Mouse (Mus musculus) forebrain, embryonic 12.5 days (tissue): ENCODE data around the gene Ncf1. TPM values are rescaled to one million over a fixed set of nuclear protein-coding genes. Genes with fewer than 3 reads are reported as not detected.

ENCODE experiments used
- ATAC-seq: fragments of 200-750 bp; cut with Nextera tagmentation; 2 replicates; pipeline ENCODE4 v1.8.0; 2017; ENCODE audit warnings: moderate TSS enrichment; ENCODE audit not compliant: low FRiP score
- H3K27ac ChIP-seq: fragments of 300-500 bp; sonication (generic); 2 replicates; pipeline ENCODE4 v1.5.1; 2016; ENCODE audit warnings: mild to moderate bottlenecking
- H3K27me3 ChIP-seq: fragments of 300-500 bp; sonication (generic); 2 replicates; pipeline ENCODE4 v1.6.1; 2016; ENCODE audit warnings: mild to moderate bottlenecking
- H3K36me3 ChIP-seq: fragments of 300-500 bp; sonication (generic); replicated peaks from 2 replicates; pipeline ENCODE4 v1.6.1; 2016; ENCODE audit warnings: mild to moderate bottlenecking
- H3K4me1 ChIP-seq: fragments of 300-500 bp; sonication (generic); 2 replicates; pipeline ENCODE4 v1.6.1; 2016
- H3K4me2 ChIP-seq: fragments of 300-500 bp; sonication (generic); 2 replicates; pipeline ENCODE4 v1.6.1; 2016; ENCODE audit warnings: mild to moderate bottlenecking, moderate library complexity
- H3K4me3 ChIP-seq: fragments of 300-500 bp; sonication (generic); replicated peaks from 2 replicates; pipeline ENCODE4 v1.5.1; 2016; ENCODE audit warnings: mild to moderate bottlenecking
- H3K9ac ChIP-seq: fragments of 300-500 bp; sonication (generic); 2 replicates; pipeline ENCODE4 v1.6.1; 2016; ENCODE audit warnings: mild to moderate bottlenecking
- H3K9me3 ChIP-seq: fragments of 300-500 bp; sonication (generic); 2 replicates; pipeline ENCODE4 v1.6.1; 2016
- WGBS: fragments of 180-500 bp; shearing (Covaris S2); methylation state at CpG from one replicate; pipeline ENCODE4 v1.1.7; 2016; 5-methylcytosine and 5-hydroxymethylcytosine counted together
- polyA plus RNA-seq: library from polyadenylated mRNA; unstranded; fragments of >200 nt; fragmentation: Nextera tagmentation; extraction: Ambion mirVana; gene quantifications from 2 replicates; pipeline ENCODE4 v1.2.1, GENCODE M21; 2016

Gene Ncf1
- polyA plus RNA-seq, 1 experiment from 2014 or later: 1.4 TPM

DNA sequence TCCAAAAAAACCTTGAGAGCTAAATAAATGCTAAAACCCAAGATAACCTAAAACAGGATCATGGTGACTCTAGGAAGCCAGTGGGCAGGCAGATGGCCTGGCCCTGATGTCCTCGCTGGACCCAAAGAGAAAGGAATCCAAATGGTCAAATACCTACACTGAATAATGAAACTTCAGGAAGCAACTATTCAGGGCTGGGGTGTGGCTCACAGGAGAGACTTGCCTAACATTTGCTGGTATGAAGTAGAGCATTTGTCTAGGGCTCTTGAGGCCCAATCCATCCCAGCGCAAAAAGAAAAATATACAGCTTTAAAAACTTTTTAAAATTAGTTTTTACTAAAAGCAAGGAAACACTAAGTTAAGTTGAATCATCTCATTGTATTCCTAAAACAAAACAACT is 29.5 kb upstream of the Ncf1 start:
- H3K4me3 ChIP-seq: no peak overlapping the region
- H3K36me3 ChIP-seq: peaks cover 96% of the 10 kb centered on the region
- H3K4me2 ChIP-seq: no peak overlapping the region
- no peaks in the 10 kb centered on the region for H3K4me1 ChIP-seq
- no peak overlapping the region for H3K27ac ChIP-seq
- ATAC-seq: no peak
- H3K9me3 ChIP-seq: no peaks in the 10 kb centered on the region
- H3K9ac ChIP-seq: no peak overlapping the region
- 99% methylated on average over 2 of the region's 2 CpGs for WGBS
- H3K27me3 ChIP-seq: no peaks in the 10 kb centered on the region

DNA sequence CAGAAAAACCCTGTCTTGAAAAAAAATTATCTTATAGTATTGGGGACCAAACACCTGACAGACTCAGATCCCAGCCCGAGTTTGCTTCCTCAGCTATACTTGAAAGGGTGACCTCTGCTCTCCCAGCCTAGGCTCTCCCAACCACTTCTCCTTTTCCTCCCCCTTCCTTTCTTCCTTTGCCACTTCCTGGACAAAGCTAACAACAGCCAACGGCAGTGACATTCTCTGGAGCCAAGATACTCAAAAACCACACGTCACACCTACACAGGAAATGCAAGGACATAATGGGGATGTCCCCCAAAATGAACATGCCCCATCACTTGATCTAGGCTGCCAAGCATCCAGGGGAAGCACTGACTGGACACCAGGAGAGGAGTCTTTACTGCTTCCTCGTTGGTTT is 29.0 kb upstream of the Ncf1 start:
- Histone ChIP-seq H3K9me3 (no peaks in the 10 kb centered on the region), H3K27ac (no peak overlapping the region), H3K27me3 (no peaks in the 10 kb centered on the region), H3K36me3 (peaks cover 96% of the 10 kb centered on the region), H3K4me2 (no peak overlapping the region), H3K9ac (no peak overlapping the region), H3K4me3 (no peak overlapping the region), H3K4me1 (no peaks in the 10 kb centered on the region)
- 89% methylated on average over 4 of the region's 4 CpGs for WGBS
- no peak for ATAC-seq

DNA sequence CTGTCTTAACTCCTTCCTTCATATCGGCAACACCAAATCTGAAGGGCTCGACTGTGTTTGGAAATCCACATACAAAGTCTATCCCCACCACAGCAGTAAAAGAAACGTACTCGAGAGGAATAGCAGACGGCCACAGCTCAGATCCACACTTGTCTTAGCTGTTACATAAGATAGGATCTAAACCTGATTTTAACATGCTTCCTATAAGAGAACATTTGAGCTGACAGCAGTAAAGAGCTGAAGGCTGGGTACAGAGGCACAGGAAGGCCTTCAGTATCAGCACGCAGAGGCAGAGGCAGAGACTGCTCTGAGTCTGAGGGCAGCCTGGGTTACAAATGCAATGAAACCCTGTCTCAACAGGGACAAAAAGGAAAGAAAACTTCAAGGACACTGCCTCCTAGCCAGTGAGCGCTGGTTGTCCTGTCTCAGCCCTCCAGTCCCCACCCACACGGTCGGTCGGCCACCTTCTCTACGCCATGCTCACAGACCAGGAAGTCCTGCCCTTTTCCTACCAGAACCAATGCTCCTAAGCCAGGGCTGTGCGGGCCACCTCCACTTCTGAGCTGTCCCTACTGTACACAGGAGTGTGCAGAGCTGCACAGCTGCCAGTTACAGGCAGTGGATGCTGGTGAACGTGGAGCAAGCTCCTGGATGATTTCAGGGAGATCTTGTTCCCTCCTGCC is 28.1 kb upstream of the Ncf1 start:
- H3K4me1 ChIP-seq: no peaks in the 10 kb centered on the region
- WGBS: 94% methylated on average over 13 of the region's 13 CpGs
- no peak overlapping the region for H3K4me2 ChIP-seq
- no peaks in the 10 kb centered on the region for H3K9me3 ChIP-seq
- H3K36me3 ChIP-seq: peaks cover 96% of the 10 kb centered on the region
- no peak overlapping the region for H3K27ac ChIP-seq
- H3K27me3 ChIP-seq: no peaks in the 10 kb centered on the region
- H3K9ac ChIP-seq: no peak overlapping the region
- H3K4me3 ChIP-seq: no peak overlapping the region
- no peak for ATAC-seq

DNA sequence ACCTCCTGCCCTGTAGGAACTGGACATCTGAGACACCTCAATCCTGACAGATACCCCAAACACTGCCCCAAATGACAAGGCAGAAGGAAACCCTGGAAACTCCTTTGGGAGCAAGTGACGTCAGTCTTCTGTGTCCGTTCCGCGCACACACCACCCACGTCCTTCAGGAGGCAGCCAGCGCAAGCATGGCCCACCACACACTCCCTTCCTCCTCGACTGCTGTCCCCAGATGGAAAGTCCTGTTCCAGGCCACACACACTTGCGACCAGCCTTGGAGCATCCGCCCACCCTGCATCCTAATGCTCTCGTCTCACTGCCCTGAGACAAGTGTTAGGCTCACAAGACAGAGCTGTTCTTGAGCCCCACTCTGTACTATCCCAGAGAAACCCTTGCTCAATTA is 25.9 kb upstream of the Ncf1 start:
- ATAC-seq: no peak
- Histone ChIP-seq H3K9me3 (no peaks in the 10 kb centered on the region), H3K4me3 (no peak overlapping the region), H3K4me1 (no peaks in the 10 kb centered on the region), H3K27ac (no peak overlapping the region), H3K4me2 (no peak overlapping the region), H3K9ac (no peak overlapping the region), H3K27me3 (no peaks in the 10 kb centered on the region), H3K36me3 (peaks cover 96% of the 10 kb centered on the region)
- 91% methylated on average over 10 of the region's 10 CpGs for WGBS

DNA sequence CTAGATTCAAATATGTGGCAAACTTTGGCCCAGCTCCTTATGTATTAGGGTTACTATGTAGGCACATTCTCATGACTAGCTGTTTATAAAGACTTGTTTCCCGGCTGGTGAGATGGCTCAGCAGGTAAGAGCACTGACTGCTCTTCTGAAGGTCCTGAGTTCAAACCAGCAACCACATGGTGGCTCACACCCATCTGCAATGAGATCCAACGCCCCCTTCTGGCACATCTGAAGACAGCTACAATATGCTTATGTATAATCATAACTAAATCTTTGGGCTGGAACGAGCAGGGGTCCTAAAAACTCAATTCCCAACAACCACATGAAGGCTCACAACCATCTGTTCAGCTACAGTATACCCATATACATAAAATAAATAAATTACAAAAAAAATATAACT is 24.4 kb upstream of the Ncf1 start:
- Histone ChIP-seq H3K9ac (no peak overlapping the region), H3K9me3 (no peaks in the 10 kb centered on the region), H3K27ac (no peak overlapping the region), H3K4me1 (no peaks in the 10 kb centered on the region), H3K27me3 (no peaks in the 10 kb centered on the region), H3K4me3 (no peak overlapping the region), H3K36me3 (peaks cover 95% of the 10 kb centered on the region), H3K4me2 (no peak overlapping the region)
- WGBS: 78% methylated on average over 3 of the region's 3 CpGs
- no peak for ATAC-seq

DNA sequence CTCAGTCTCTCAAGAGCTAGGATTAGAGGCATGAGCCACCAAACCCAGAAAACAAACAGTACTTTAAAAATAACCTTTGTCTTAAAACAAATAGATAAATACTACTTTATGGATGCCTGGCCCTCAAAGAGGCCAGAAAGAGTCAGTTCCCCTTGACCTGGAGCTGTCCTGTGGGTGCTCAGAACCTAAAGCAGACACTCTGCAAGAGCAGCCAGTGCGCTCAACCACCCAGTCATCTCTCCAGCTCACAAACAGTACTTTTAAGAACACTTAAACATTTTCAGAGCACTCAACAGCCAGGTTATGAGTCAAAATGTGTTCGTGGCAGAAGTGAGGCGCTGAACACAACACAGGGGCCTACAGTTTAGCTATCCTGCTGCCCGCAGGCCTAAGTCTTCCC is 21.7 kb upstream of the Ncf1 start:
- H3K9ac ChIP-seq: no peak overlapping the region
- H3K4me2 ChIP-seq: no peak overlapping the region
- no peak overlapping the region for H3K4me3 ChIP-seq
- no peaks in the 10 kb centered on the region for H3K9me3 ChIP-seq
- WGBS: 99% methylated on average over 4 of the region's 4 CpGs
- no peak for ATAC-seq
- no peaks in the 10 kb centered on the region for H3K27me3 ChIP-seq
- no peak overlapping the region for H3K27ac ChIP-seq
- H3K36me3 ChIP-seq: peaks cover 98% of the 10 kb centered on the region
- H3K4me1 ChIP-seq: no peaks in the 10 kb centered on the region

DNA sequence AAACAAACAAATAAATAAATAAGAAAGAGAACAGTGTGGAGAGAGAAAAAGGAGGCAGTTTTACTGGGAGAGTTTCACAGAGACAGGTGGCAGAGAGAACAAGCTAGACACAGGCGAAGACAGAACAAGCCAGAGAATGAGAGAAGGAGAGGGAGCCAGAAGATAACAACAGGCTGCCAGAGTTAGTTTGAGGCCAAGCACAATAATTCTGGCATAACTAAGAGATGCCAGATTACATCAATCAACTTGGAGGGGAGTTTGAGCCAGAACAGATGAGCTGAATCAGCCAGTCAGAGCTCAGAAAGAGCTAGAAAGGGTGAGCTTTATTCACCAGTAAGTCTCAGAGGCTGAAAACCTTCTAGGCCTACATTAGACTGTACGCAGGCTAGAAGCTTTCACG is 21.2 kb upstream of the Ncf1 start:
- Histone ChIP-seq H3K27me3 (no peaks in the 10 kb centered on the region), H3K27ac (no peak overlapping the region), H3K36me3 (peaks cover 98% of the 10 kb centered on the region), H3K4me1 (no peaks in the 10 kb centered on the region), H3K9me3 (no peaks in the 10 kb centered on the region), H3K9ac (no peak overlapping the region), H3K4me2 (no peak overlapping the region), H3K4me3 (no peak overlapping the region)
- WGBS: 95% methylated on average over 3 of the region's 3 CpGs
- ATAC-seq: no peak

DNA sequence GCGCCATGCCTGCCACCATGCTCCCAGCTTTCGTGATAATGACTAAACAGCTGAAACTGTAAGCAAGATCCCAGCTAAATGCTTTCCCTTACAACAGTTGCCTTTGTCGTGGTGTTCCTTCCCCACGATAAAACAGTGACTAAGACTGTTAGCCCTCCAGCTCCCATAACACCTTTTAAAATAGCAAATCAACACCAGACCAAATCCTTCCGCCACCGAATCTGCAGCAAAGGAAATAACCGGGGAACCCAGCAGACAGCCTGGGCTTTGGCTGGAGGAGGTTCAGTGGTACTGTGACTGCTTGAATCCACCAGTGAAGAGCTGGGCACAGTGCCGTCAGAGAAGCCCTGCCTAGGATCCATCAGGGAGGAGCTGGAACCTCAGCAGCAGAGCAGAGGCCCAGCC is 19.8 kb upstream of the Ncf1 start:
- no peaks in the 10 kb centered on the region for H3K9me3 ChIP-seq
- no peak for ATAC-seq
- no peak overlapping the region for H3K4me3 ChIP-seq
- H3K9ac ChIP-seq: no peak overlapping the region
- H3K36me3 ChIP-seq: peaks cover 98% of the 10 kb centered on the region
- H3K4me1 ChIP-seq: no peaks in the 10 kb centered on the region
- 95% methylated on average over 8 of the region's 8 CpGs for WGBS
- no peak overlapping the region for H3K4me2 ChIP-seq
- no peak overlapping the region for H3K27ac ChIP-seq
- H3K27me3 ChIP-seq: no peaks in the 10 kb centered on the region

DNA sequence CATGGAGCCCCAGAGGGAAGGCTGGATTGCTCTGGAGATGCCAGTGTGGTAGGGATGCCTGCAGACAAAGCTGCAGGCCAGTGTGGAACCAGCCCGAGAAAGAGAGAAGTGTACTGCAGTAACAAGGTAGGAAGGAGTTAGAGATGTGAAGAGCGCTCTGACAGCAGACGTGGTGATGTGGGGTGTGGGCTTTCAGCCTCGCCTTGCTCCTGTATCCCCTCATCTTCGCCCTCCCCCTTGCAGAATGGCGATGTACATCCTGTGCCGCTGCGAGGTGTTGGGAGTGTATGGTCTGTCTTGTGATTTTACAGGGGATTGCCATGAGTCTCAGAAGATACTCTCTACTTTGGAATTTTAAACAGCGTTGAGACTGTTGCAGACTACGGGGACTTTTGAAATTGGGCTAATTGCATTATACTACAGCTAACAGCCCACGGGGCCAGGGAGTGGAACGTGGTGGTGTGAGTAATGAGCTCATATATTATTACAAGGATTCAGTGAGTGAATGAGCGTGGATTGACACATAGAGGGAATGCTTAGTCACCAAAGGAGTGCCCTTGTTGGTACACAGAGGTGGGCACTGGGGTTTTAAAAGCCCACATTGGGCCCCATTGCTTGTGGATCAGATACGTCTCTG is 19.3 kb upstream of the Ncf1 start:
- Histone ChIP-seq H3K27ac (no peak overlapping the region), H3K27me3 (no peaks in the 10 kb centered on the region), H3K4me2 (no peak overlapping the region), H3K4me3 (no peak overlapping the region), H3K36me3 (peaks cover 98% of the 10 kb centered on the region), H3K9ac (no peak overlapping the region), H3K9me3 (no peaks in the 10 kb centered on the region), H3K4me1 (no peaks in the 10 kb centered on the region)
- WGBS: 93% methylated on average over 14 of the region's 14 CpGs
- no peak for ATAC-seq

DNA sequence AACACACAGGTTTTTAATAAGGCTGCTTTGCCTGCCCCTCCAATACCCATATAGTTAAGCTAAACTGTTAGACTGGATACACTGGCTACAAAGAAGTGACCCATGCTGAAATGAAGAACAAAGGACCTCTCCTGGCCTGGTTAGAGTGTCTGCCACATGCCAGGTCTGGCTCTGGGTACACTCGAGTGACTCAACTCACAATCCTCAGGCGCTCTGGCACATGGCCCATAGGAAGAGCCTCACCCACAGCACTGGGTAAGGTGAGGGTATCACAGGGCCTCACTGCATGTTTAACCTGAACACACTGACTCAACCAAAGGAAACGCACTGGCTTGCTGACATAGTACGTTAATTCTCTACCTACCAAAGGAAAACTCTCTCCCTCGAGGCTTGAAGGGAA is 16.7 kb upstream of the Ncf1 start:
- H3K4me1 ChIP-seq: no peaks in the 10 kb centered on the region
- H3K27me3 ChIP-seq: no peaks in the 10 kb centered on the region
- WGBS: 92% methylated on average over 5 of the region's 5 CpGs
- ATAC-seq: no peak
- no peak overlapping the region for H3K27ac ChIP-seq
- peaks cover 98% of the 10 kb centered on the region for H3K36me3 ChIP-seq
- H3K4me3 ChIP-seq: no peak overlapping the region
- no peaks in the 10 kb centered on the region for H3K9me3 ChIP-seq
- H3K4me2 ChIP-seq: no peak overlapping the region
- no peak overlapping the region for H3K9ac ChIP-seq

DNA sequence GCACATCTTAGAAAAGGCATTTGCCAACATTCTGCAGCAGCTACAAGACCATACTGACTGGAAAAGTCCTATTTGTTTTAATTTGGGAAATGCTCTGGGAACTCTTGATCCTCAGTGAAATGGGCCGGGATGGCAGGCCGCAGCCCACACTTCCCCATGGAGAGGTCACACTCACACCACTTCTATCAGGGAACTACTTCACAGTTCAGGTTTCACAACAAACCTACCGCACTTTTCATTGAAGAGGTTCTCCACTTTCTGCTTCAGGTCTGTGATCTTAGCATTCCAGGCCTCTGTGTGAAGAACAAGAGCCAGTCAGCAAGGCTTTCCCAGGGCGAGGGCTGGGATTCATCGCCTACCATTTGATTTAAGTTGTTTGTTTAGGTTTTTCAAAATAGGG is 15.5 kb upstream of the Ncf1 start:
- H3K27me3 ChIP-seq: no peaks in the 10 kb centered on the region
- no peak overlapping the region for H3K27ac ChIP-seq
- 97% methylated on average over 5 of the region's 5 CpGs for WGBS
- no peak overlapping the region for H3K4me2 ChIP-seq
- no peaks in the 10 kb centered on the region for H3K4me1 ChIP-seq
- no peak overlapping the region for H3K4me3 ChIP-seq
- H3K9ac ChIP-seq: no peak overlapping the region
- ATAC-seq: no peak
- H3K36me3 ChIP-seq: peaks cover 100% of the 10 kb centered on the region
- no peaks in the 10 kb centered on the region for H3K9me3 ChIP-seq

DNA sequence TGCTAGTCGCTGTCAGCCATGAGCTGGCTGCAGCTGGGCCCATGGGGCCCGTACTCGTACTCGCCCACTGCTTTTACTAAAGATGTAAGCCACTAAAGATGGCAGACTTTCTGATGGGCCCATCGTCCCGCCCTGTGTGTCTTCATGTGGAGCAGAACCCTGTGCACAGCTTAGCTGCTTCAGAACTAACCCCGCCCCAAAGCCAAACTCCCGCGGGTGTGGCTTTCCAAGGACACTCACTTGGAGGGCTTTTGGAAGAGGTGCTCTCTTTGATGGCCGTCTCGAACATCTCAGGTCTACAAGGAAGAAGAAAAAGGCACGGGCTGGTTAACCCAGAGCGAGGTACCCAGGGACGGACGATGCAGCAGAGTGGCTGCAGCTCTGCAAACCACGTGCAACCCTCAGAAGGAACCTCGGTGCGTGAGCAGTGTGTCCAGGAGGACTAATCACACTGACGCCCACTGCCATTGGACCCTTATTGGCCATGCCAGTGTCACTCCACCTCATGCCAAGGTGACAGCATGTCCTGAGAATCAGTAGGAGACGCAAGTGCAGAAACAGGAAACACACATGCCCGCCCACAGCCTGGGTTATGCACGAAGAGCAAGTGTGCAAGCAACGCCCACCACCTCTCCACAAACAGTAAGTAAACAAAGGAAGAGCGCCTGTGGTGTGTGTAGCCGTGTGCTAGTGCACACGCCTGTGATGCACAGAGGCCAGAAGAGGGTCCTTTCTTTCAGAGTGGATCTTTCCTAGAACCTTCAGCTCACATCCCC is 14.4 kb upstream of the Ncf1 start:
- Histone ChIP-seq H3K36me3 (peaks cover 100% of the 10 kb centered on the region), H3K4me3 (no peak overlapping the region), H3K27ac (no peak overlapping the region), H3K4me2 (no peak overlapping the region), H3K9ac (no peak overlapping the region), H3K9me3 (no peaks in the 10 kb centered on the region), H3K4me1 (peaks cover 8% of the 10 kb centered on the region), H3K27me3 (no peaks in the 10 kb centered on the region)
- WGBS: 93% methylated on average over 26 of the region's 26 CpGs
- no peak for ATAC-seq

DNA sequence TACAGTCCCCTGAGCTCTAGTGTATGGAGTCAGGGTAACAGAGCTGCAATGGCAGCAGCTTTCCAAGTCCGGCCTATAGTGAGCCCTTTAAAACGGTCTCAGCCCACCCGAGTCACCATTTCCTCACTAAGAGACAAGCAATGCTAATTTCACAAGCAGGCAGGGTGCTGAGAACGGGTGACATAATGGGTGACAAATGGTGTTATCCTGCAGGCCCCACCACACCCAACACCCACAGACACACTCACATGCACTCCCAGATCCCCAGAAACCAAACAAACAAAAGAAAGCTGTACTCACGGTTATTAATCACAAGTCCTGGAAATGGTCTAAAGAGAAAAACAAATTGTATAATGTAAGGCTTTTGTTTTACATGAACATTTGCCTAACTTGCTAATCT is 12.4 kb upstream of the Ncf1 start:
- ATAC-seq: no peak
- peaks cover 19% of the 10 kb centered on the region for H3K4me1 ChIP-seq
- H3K9me3 ChIP-seq: no peaks in the 10 kb centered on the region
- no peaks in the 10 kb centered on the region for H3K27me3 ChIP-seq
- no peak overlapping the region for H3K9ac ChIP-seq
- no peak overlapping the region for H3K4me3 ChIP-seq
- no peak overlapping the region for H3K27ac ChIP-seq
- peaks cover 100% of the 10 kb centered on the region for H3K36me3 ChIP-seq
- no peak overlapping the region for H3K4me2 ChIP-seq
- WGBS: 90% methylated on average over 5 of the region's 5 CpGs
